14 mouse cellular contexts compared by ENCODE assay signal in genomic region chr6:52247766-52248637, GRCm38 (mm10). TPM values are rescaled to one million over a fixed set of nuclear protein-coding genes. Genes with fewer than 3 reads are reported as not detected.
A peak's percentile ranks its signal among the peaks of the same experiment; 100 is the strongest.
DNase-seq lines count a peak whose midpoint lies in the region; ATAC-seq lines count a peak whose summit lies in the region.
"Had no signal": no experiment of that assay in that cellular context is flagged by ENCODE, and none has a peak within 500 bp of the region (broad histone marks: within the 10 kb centered on the region; RNA-seq: fewer than 3 reads in every experiment).

No protein-coding gene starts in this region.

- WGBS in midbrain, embryonic 10.5 days = under 1% methylated on average over 23 of the region's 23 CpGs
- WGBS in midbrain, embryonic 16.5 days = 1% methylated on average over 23 of the region's 23 CpGs
- WGBS in intestine, embryonic 15.5 days = 2% methylated on average over 23 of the region's 23 CpGs
- WGBS in limb, embryonic 11.5 days = 1% methylated on average over 23 of the region's 23 CpGs

- no peak overlapping the region for H3K9ac ChIP-seq in midbrain, embryonic 16.5 days (ENCODE audit: low read depth, low read length)
- H3K9ac ChIP-seq in intestine, embryonic 15.5 days = no peak overlapping the region
- peak overlapping the region; percentile 94 for H3K9ac ChIP-seq in limb, embryonic 11.5 days (ENCODE audit: low read length)
- H3K9ac ChIP-seq: midbrain, embryonic 13.5 days had no signal

- DNase-seq in midbrain, embryonic 10.5 days (ENCODE audit: low spot score) = peak; percentile 50
- peak; percentile 80 for DNase-seq in limb, embryonic 11.5 days (ENCODE audit: low spot score)
- DNase-seq in urinary bladder, postnatal 10 days (ENCODE audit: low spot score) = peak; percentile 8
- DNase-seq in left cerebral cortex, adult 18-20 months (ENCODE audit: low spot score in 2 of 2) = no peak
- DNase-seq in retina, embryonic 14.5 days (ENCODE audit: low spot score) = no peak
- DNase-seq: cerebellum, postnatal 36 days; thymus, postnatal 25 days had no signal

- no peak for ATAC-seq in midbrain, embryonic 16.5 days
- ATAC-seq in intestine, embryonic 15.5 days = no peak
- no peak for ATAC-seq in limb, embryonic 11.5 days (ENCODE audit: insufficient number of reproducible peaks, low FRiP score, low TSS enrichment, low read depth)
- ATAC-seq: activated CD4-positive, CD25-positive, alpha-beta regulatory T cell, adult 4 months; midbrain, embryonic 13.5 days had no signal

- peaks cover 6% of the 10 kb centered on the region for H3K4me1 ChIP-seq in midbrain, embryonic 10.5 days
- H3K4me1 ChIP-seq in midbrain, embryonic 16.5 days (ENCODE audit: control insufficient read depth, insufficient read depth, low read length) = no peaks in the 10 kb centered on the region
- H3K4me1 ChIP-seq in intestine, embryonic 15.5 days (replicated peaks) = 0 out of 2 replicates have a peak, but pooled peaks cover 18% of the 10 kb centered on the region
- H3K4me1 ChIP-seq in limb, embryonic 11.5 days (ENCODE audit: control insufficient read depth, insufficient read depth, low read length) = peaks cover 11% of the 10 kb centered on the region
- H3K4me1 ChIP-seq: midbrain, embryonic 13.5 days had no signal

- no peaks in the 10 kb centered on the region for H3K9me3 ChIP-seq in midbrain, embryonic 10.5 days (replicated peaks)
- H3K9me3 ChIP-seq in midbrain, embryonic 16.5 days (replicated peaks; ENCODE audit: control insufficient read depth, low read length, poor library complexity, severe bottlenecking) = peaks cover 4% of the 10 kb centered on the region; the same call in 1 of the 2 replicates
- H3K9me3 ChIP-seq in intestine, embryonic 15.5 days = no peaks in the 10 kb centered on the region
- no peaks in the 10 kb centered on the region for H3K9me3 ChIP-seq in limb, embryonic 11.5 days (ENCODE audit: control insufficient read depth, low read length)
- H3K9me3 ChIP-seq: midbrain, embryonic 13.5 days had no signal

- H3K4me2 ChIP-seq in midbrain, embryonic 16.5 days (ENCODE audit: low read length) = no peak overlapping the region
- H3K4me2 ChIP-seq in intestine, embryonic 15.5 days (replicated peaks) = peak overlapping the region; percentile 30
- peak overlapping the region; percentile 83 for H3K4me2 ChIP-seq in limb, embryonic 11.5 days (ENCODE audit: low read depth, severe bottlenecking)
- H3K4me2 ChIP-seq: midbrain, embryonic 13.5 days had no signal

- H3K27me3 ChIP-seq in midbrain, embryonic 10.5 days (ENCODE audit: low read depth, poor library complexity, severe bottlenecking) = peaks cover 100% of the 10 kb centered on the region
- H3K27me3 ChIP-seq in midbrain, embryonic 16.5 days (ENCODE audit: control insufficient read depth, insufficient read depth, low read depth, low read length) = peaks cover 92% of the 10 kb centered on the region
- peaks cover 94% of the 10 kb centered on the region for H3K27me3 ChIP-seq in intestine, embryonic 15.5 days (replicated peaks)
- H3K27me3 ChIP-seq in limb, embryonic 11.5 days (ENCODE audit: control insufficient read depth, insufficient read depth, low read length) = peaks cover 4% of the 10 kb centered on the region; the same call in 1 of the 2 replicates

- H3K27ac ChIP-seq in midbrain, embryonic 10.5 days (replicated peaks) = no peak overlapping the region
- H3K27ac ChIP-seq in midbrain, embryonic 16.5 days (ENCODE audit: low read length) = no peak overlapping the region
- H3K27ac ChIP-seq in intestine, embryonic 15.5 days = no peak overlapping the region
- H3K27ac ChIP-seq in limb, embryonic 11.5 days (replicated peaks; ENCODE audit: low read depth, low read length) = peak overlapping the region; percentile 93
- H3K27ac ChIP-seq: midbrain, embryonic 13.5 days had no signal

- no peaks in the 10 kb centered on the region for H3K36me3 ChIP-seq in midbrain, embryonic 10.5 days
- H3K36me3 ChIP-seq in midbrain, embryonic 16.5 days (ENCODE audit: control insufficient read depth, insufficient read depth, low read length) = no peaks in the 10 kb centered on the region
- no peaks in the 10 kb centered on the region for H3K36me3 ChIP-seq in intestine, embryonic 15.5 days
- no peaks in the 10 kb centered on the region for H3K36me3 ChIP-seq in limb, embryonic 11.5 days (ENCODE audit: control insufficient read depth, insufficient read depth, low read length)
- H3K36me3 ChIP-seq: midbrain, embryonic 13.5 days had no signal

- no peak overlapping the region for H3K4me3 ChIP-seq in midbrain, embryonic 10.5 days
- no peak overlapping the region for H3K4me3 ChIP-seq in midbrain, embryonic 16.5 days (ENCODE audit: low read depth, low read length)
- H3K4me3 ChIP-seq in intestine, embryonic 15.5 days (replicated peaks) = no peak overlapping the region
- peak overlapping the region; percentile 99 for H3K4me3 ChIP-seq in limb, embryonic 11.5 days (ENCODE audit: low read depth, low read length)
- H3K4me3 ChIP-seq: midbrain, embryonic 13.5 days had no signal

RNA-seq across cellular contexts. Expression of gene Hoxa11, which starts 2.4 kb away (rescaled TPM):
- not detected in 2 replicates for polyA plus RNA-seq in midbrain, embryonic 10.5 days (2016; fragmentation: Nextera tagmentation; extraction: Ambion mirVana)
- not detected in 2 replicates for polyA plus RNA-seq in midbrain, embryonic 16.5 days (2015; fragmentation: Nextera tagmentation; extraction: Ambion mirVana)
- 2.0 and 3.3 TPM in 2 replicates for polyA plus RNA-seq in intestine, embryonic 15.5 days (2015; fragmentation: Nextera tagmentation; extraction: Ambion mirVana)
- polyA plus RNA-seq in limb, embryonic 11.5 days (2014; fragmentation: Nextera tagmentation; extraction: Ambion mirVana) = 66.3 and 78.0 TPM in 2 replicates
- total RNA-seq in left cerebral cortex, adult 18-20 months (2021) = not detected
- total RNA-seq: left cerebral cortex, postnatal 25 days had no signal
- polyA plus RNA-seq: activated CD4-positive, CD25-positive, alpha-beta regulatory T cell, adult 4 months; heart, embryonic 14.5 days; lung, embryonic 16.5 days; midbrain, embryonic 13.5 days had no signal

RNA-seq across cellular contexts. Expression of gene Hoxa10, which starts 7.3 kb away (rescaled TPM):
- polyA plus RNA-seq in midbrain, embryonic 10.5 days (2016; fragmentation: Nextera tagmentation; extraction: Ambion mirVana) = 0.06 TPM in 1 of 2 replicates, not detected in the other
- polyA plus RNA-seq in midbrain, embryonic 16.5 days (2015; fragmentation: Nextera tagmentation; extraction: Ambion mirVana) = not detected in 2 replicates
- 11.4 and 20.2 TPM in 2 replicates for polyA plus RNA-seq in intestine, embryonic 15.5 days (2015; fragmentation: Nextera tagmentation; extraction: Ambion mirVana)
- 274 and 278 TPM in 2 replicates for polyA plus RNA-seq in limb, embryonic 11.5 days (2014; fragmentation: Nextera tagmentation; extraction: Ambion mirVana)
- total RNA-seq in left cerebral cortex, adult 18-20 months (2021) = not detected
- total RNA-seq: left cerebral cortex, postnatal 25 days had no signal
- polyA plus RNA-seq: activated CD4-positive, CD25-positive, alpha-beta regulatory T cell, adult 4 months; lung, embryonic 16.5 days; midbrain, embryonic 13.5 days had no signal

RNA-seq across cellular contexts. Expression of gene Hoxa13, which starts 12.7 kb away (rescaled TPM):
- not detected in 2 replicates for polyA plus RNA-seq in midbrain, embryonic 10.5 days (2016; fragmentation: Nextera tagmentation; extraction: Ambion mirVana)
- not detected in 2 replicates for polyA plus RNA-seq in midbrain, embryonic 16.5 days (2015; fragmentation: Nextera tagmentation; extraction: Ambion mirVana)
- polyA plus RNA-seq in intestine, embryonic 15.5 days (2015; fragmentation: Nextera tagmentation; extraction: Ambion mirVana) = 0.59 and 0.61 TPM in 2 replicates
- polyA plus RNA-seq in limb, embryonic 11.5 days (2014; fragmentation: Nextera tagmentation; extraction: Ambion mirVana) = 25.1 and 29.7 TPM in 2 replicates
- not detected for total RNA-seq in left cerebral cortex, adult 18-20 months (2021)
- total RNA-seq: left cerebral cortex, postnatal 25 days had no signal
- polyA plus RNA-seq: activated CD4-positive, CD25-positive, alpha-beta regulatory T cell, adult 4 months; heart, embryonic 14.5 days; lung, embryonic 16.5 days; midbrain, embryonic 13.5 days had no signal

RNA-seq across cellular contexts. Expression of gene Hoxa9, which starts 17.1 kb away (rescaled TPM):
- polyA plus RNA-seq in midbrain, embryonic 10.5 days (2016; fragmentation: Nextera tagmentation; extraction: Ambion mirVana) = not detected in 2 replicates
- not detected in 2 replicates for polyA plus RNA-seq in midbrain, embryonic 16.5 days (2015; fragmentation: Nextera tagmentation; extraction: Ambion mirVana)
- 5.3 and 6.3 TPM in 2 replicates for polyA plus RNA-seq in intestine, embryonic 15.5 days (2015; fragmentation: Nextera tagmentation; extraction: Ambion mirVana)
- 86.7 and 90.5 TPM in 2 replicates for polyA plus RNA-seq in limb, embryonic 11.5 days (2014; fragmentation: Nextera tagmentation; extraction: Ambion mirVana)
- total RNA-seq in left cerebral cortex, adult 18-20 months (2021) = not detected
- total RNA-seq: left cerebral cortex, postnatal 25 days had no signal
- polyA plus RNA-seq: midbrain, embryonic 13.5 days had no signal

RNA-seq across cellular contexts. Expression of gene Hoxa7, which starts 26.3 kb away (rescaled TPM):
- not detected in 2 replicates for polyA plus RNA-seq in midbrain, embryonic 10.5 days (2016; fragmentation: Nextera tagmentation; extraction: Ambion mirVana)
- not detected in 2 replicates for polyA plus RNA-seq in midbrain, embryonic 16.5 days (2015; fragmentation: Nextera tagmentation; extraction: Ambion mirVana)
- 7.5 and 9.4 TPM in 2 replicates for polyA plus RNA-seq in intestine, embryonic 15.5 days (2015; fragmentation: Nextera tagmentation; extraction: Ambion mirVana)
- polyA plus RNA-seq in limb, embryonic 11.5 days (2014; fragmentation: Nextera tagmentation; extraction: Ambion mirVana) = 14.7 and 16.2 TPM in 2 replicates
- total RNA-seq in left cerebral cortex, adult 18-20 months (2021) = not detected
- total RNA-seq: left cerebral cortex, postnatal 25 days had no signal
- polyA plus RNA-seq: activated CD4-positive, CD25-positive, alpha-beta regulatory T cell, adult 4 months; midbrain, embryonic 13.5 days had no signal

Comparison
In these comparisons a context has a peak if more than half of its experiments do, and no peak if none do; other contexts are left out.
1. DNase-seq: peak in midbrain, embryonic 10.5 days (single experiment), limb, embryonic 11.5 days (single experiment) and urinary bladder, postnatal 10 days (single experiment); none in left cerebral cortex, adult 18-20 months (0 of 2) and retina, embryonic 14.5 days (single experiment).
2. RNA of gene Hoxa11, which starts 2.4 kb away (polyA plus RNA-seq): 66.3 to 78.0 TPM in limb, embryonic 11.5 days; 2.0 to 3.3 TPM in intestine, embryonic 15.5 days, not detected in midbrain, embryonic 10.5 days and not detected in midbrain, embryonic 16.5 days; every median in the first group is over 10 times any median in the second.
3. RNA of gene Hoxa10, which starts 7.3 kb away (polyA plus RNA-seq): 274 to 278 TPM in limb, embryonic 11.5 days and 11.4 to 20.2 TPM in intestine, embryonic 15.5 days; 0.06 TPM in midbrain, embryonic 10.5 days and not detected in midbrain, embryonic 16.5 days; every median in the first group is over 10 times any median in the second.
4. RNA of gene Hoxa13, which starts 12.7 kb away (polyA plus RNA-seq): 25.1 to 29.7 TPM in limb, embryonic 11.5 days; 0.59 to 0.61 TPM in intestine, embryonic 15.5 days, not detected in midbrain, embryonic 10.5 days and not detected in midbrain, embryonic 16.5 days; every median in the first group is over 10 times any median in the second.